Mouse (Mus musculus) hindbrain, embryonic 11.5 days (tissue): ENCODE measurements around the gene Prg3. TPM values are rescaled to one million over a fixed set of nuclear protein-coding genes. Genes with fewer than 3 reads are reported as not detected.

Experiments
- ATAC-seq: fragments of 200-750 bp; cut with Nextera tagmentation; 2 replicates; pipeline ENCODE4 v1.8.0; 2017; ENCODE audit warnings: mild to moderate bottlenecking, moderate TSS enrichment, moderate library complexity; ENCODE audit not compliant: low FRiP score
- DNase-seq: peaks from one replicate; pipeline ENCODE4 v3.0.0-alpha.2; 2015; ENCODE audit warnings: low spot score
- H3K27ac ChIP-seq: fragments of 300-500 bp; sonication (generic); 2 replicates; pipeline ENCODE4 v1.5.1; 2014; ENCODE audit warnings: mild to moderate bottlenecking, low read depth, low read length
- H3K27me3 ChIP-seq: fragments of 300-500 bp; sonication (generic); 2 replicates; pipeline ENCODE4 v1.6.1; 2014; ENCODE audit warnings: mild to moderate bottlenecking, low read length, moderate library complexity, mixed read lengths; ENCODE audit not compliant: control insufficient read depth, insufficient read depth
- H3K36me3 ChIP-seq: fragments of 300-500 bp; sonication (generic); 2 replicates; pipeline ENCODE4 v1.6.1; 2014; ENCODE audit warnings: mild to moderate bottlenecking, low read length, moderate library complexity, mixed read lengths; ENCODE audit not compliant: control insufficient read depth, insufficient read depth
- H3K4me1 ChIP-seq: fragments of 300-500 bp; sonication (generic); replicated peaks from 2 replicates; pipeline ENCODE4 v1.6.1; 2014; ENCODE audit warnings: low read length, mixed read lengths; ENCODE audit not compliant: control insufficient read depth, insufficient read depth
- H3K4me2 ChIP-seq: fragments of 300-500 bp; sonication (generic); replicated peaks from 2 replicates; pipeline ENCODE4 v1.6.1; 2014; ENCODE audit warnings: mild to moderate bottlenecking, low read depth, low read length
- H3K4me3 ChIP-seq: fragments of 300-500 bp; sonication (generic); 2 replicates; pipeline ENCODE4 v1.5.1; 2014; ENCODE audit warnings: low read depth, low read length
- H3K9ac ChIP-seq: fragments of 300-500 bp; sonication (generic); 2 replicates; pipeline ENCODE4 v1.6.1; 2014; ENCODE audit warnings: low read depth, low read length
- H3K9me3 ChIP-seq: fragments of 300-500 bp; sonication (generic); 2 replicates; pipeline ENCODE4 v1.6.1; 2016; ENCODE audit warnings: low read length; ENCODE audit not compliant: control insufficient read depth
- WGBS: fragments of 180-500 bp; shearing (Covaris S2); extraction: QIAGEN DNeasy Blood & Tissue Kit; methylation state at CpG from one replicate; pipeline ENCODE4 v1.1.7; 2014; 5-methylcytosine and 5-hydroxymethylcytosine counted together
- polyA plus RNA-seq: library from polyadenylated mRNA; unstranded; fragments of >200 nt; fragmentation: Nextera tagmentation; extraction: Ambion mirVana; gene quantifications from 2 replicates; pipeline ENCODE4 v1.2.1, GENCODE M21; 2014

The Prg3 gene
- polyA plus RNA-seq, 1 experiment from 2014 or later: not detected

DNA sequence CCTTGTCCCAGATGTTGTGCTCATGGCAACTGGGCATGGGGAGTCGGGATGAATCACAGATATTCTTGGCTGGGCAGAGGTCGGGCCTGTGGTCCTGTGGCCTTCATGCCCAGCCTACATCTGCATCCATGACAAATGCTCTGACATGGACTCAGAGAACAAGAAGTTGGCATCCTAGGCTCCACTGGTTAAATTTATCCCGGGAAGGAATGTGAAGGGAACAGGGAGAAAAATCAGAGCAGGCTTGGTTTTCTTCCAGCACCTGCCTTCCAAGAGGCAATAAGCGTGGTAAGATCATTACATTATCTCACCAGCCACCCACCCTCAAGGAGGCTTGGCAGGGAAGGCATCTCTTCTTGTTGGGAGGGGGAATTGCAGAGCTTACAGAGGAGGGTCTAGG is 16.3 kb downstream of the Prg3 start:
- no peaks in the 10 kb centered on the region for H3K27me3 ChIP-seq
- 86% methylated on average over 4 of the region's 4 CpGs for WGBS
- H3K4me1 ChIP-seq: no peaks in the 10 kb centered on the region
- H3K9ac ChIP-seq: no peak overlapping the region
- no peaks in the 10 kb centered on the region for H3K9me3 ChIP-seq
- no peak overlapping the region for H3K4me3 ChIP-seq
- H3K36me3 ChIP-seq: no peaks in the 10 kb centered on the region
- no peak overlapping the region for H3K27ac ChIP-seq
- ATAC-seq: no peak
- H3K4me2 ChIP-seq: no peak overlapping the region
- no peak for DNase-seq

DNA sequence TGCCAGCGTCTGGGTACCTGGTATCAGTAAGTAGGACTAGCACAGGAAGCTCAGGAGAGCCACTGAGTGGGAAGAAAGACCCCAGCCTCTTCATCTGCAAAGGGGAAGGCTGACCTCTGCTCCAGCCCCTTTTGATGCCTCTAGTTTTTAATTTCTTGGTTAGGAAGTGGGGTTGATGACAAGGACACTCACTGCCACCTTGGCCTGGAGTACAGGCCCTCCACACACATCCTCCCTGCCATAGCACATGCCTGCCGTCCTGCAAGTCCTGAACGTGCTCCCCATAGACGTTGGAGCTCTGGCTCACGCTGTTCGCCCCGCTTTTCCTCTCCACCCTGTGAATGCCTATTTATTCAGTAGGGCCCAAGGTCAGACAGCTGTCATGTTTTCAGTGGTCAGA is 18.6 kb downstream of the Prg3 start:
- no peaks in the 10 kb centered on the region for H3K27me3 ChIP-seq
- WGBS: 81% methylated on average over 7 of the region's 7 CpGs
- H3K4me2 ChIP-seq: no peak overlapping the region
- ATAC-seq: no peak
- no peaks in the 10 kb centered on the region for H3K36me3 ChIP-seq
- no peak overlapping the region for H3K4me3 ChIP-seq
- no peaks in the 10 kb centered on the region for H3K9me3 ChIP-seq
- no peak for DNase-seq
- H3K4me1 ChIP-seq: no peaks in the 10 kb centered on the region
- H3K27ac ChIP-seq: no peak overlapping the region
- H3K9ac ChIP-seq: no peak overlapping the region

DNA sequence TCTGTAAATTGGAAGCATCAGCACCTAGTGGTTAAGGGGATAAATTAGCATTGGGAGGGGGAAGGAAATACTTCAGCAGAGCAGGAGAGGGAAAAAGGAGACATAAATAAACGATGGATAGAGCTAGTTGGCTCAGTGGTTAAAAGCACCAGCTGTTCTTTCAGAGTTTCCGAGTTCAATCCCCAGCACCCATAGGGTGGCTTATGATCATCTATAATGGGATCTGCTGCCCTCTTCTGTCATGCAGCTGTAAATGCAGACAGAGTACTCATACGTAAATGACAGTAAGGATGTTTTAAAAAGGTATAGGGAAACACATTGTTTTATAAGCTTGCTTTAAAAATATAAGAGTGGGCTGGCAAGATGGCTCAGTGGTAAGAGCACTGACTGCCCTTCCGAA is 19.7 kb downstream of the Prg3 start:
- H3K36me3 ChIP-seq: no peaks in the 10 kb centered on the region
- no peaks in the 10 kb centered on the region for H3K4me1 ChIP-seq
- H3K4me2 ChIP-seq: no peak overlapping the region
- H3K4me3 ChIP-seq: no peak overlapping the region
- no peaks in the 10 kb centered on the region for H3K9me3 ChIP-seq
- DNase-seq (peak; percentile 38), ATAC-seq (no peak)
- 34% methylated on average over 4 of the region's 4 CpGs for WGBS
- H3K27ac ChIP-seq: no peak overlapping the region
- H3K9ac ChIP-seq: no peak overlapping the region
- no peaks in the 10 kb centered on the region for H3K27me3 ChIP-seq

DNA sequence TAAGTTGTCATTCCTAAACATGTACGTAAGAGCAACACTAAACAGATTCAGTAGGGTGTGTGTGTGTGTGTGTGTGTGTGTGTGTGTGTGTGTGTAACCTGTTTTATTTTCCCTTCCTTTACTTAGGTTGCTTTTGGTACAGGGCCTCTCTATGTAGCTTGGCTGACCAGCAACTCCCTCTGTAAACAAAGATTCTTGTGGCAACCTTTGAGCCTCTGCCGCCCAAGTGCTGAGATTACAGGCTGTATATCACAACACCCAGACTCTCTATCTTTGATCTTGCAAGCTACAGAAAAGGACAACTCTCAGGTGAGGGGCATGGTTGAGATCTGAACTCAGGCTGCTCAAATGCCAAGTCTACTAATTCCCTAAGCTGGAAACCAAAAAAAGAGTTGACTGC is 21.2 kb downstream of the Prg3 start:
- no peaks in the 10 kb centered on the region for H3K27me3 ChIP-seq
- no peak overlapping the region for H3K9ac ChIP-seq
- no peak overlapping the region for H3K4me3 ChIP-seq
- H3K4me2 ChIP-seq: no peak overlapping the region
- H3K4me1 ChIP-seq: no peaks in the 10 kb centered on the region
- no peaks in the 10 kb centered on the region for H3K9me3 ChIP-seq
- no peak overlapping the region for H3K27ac ChIP-seq
- 81% methylated on average over 2 of the region's 2 CpGs for WGBS
- H3K36me3 ChIP-seq: no peaks in the 10 kb centered on the region
- DNase-seq (no peak), ATAC-seq (no peak)

DNA sequence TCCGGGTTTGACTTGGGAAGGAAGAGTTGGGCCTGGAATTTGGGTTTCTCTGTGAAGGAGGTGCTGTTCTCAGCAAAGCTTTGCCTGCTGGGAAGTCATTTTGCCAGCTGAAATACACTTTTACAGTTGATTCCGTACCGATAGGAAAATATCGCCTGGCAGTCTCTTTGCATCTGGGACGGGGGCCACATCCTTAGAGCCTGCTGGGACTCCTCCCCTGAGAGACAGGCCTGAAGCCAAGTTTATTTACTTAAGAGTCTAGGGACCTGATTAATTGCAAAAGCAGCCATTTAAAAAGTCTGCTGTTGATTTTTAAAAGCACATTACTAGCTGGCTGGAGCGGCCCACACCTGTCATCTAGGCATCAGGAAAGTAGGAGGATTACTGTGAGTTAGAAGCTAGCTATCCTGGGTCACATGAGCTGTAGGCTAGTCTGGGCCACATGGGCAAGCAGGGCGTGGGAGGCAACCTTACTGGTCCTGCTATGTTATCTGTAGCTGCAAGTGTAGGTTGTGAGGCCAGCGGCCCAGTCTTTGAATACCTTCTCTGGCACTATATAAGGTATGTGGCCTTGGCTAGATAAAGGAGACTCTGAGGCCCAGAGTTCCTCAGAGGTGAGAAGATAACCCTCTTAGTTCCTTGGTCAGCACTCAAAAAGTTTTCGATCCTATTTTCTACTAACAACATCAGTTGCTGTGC is 24.0 kb downstream of the Prg3 start:
- H3K4me1 ChIP-seq: no peaks in the 10 kb centered on the region
- no peak overlapping the region for H3K4me2 ChIP-seq
- no peaks in the 10 kb centered on the region for H3K9me3 ChIP-seq
- no peak overlapping the region for H3K4me3 ChIP-seq
- ATAC-seq: no peak
- H3K27ac ChIP-seq: no peak overlapping the region
- H3K9ac ChIP-seq: no peak overlapping the region
- H3K36me3 ChIP-seq: no peaks in the 10 kb centered on the region
- 76% methylated on average over 9 of the region's 9 CpGs for WGBS
- no peaks in the 10 kb centered on the region for H3K27me3 ChIP-seq
- DNase-seq: no peak

DNA sequence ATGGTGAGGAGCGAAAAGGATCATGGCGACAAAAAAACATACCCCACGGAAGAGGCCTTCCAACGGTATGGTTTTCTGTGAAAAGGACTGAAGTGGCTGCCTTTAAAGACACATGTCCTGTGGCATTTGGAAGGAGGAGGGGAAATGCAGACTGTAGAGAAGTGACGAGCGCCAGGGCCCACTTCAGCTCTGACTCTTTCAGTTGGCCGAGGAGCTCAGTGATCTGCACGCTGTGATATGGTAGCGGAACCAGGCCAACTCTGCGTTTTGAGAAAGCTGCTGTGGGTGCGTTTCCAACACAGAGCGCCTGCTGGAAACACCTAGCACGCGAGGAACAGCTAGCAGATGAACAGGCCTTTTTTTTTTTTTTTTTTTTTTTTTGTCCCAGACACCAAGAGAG is 24.7 kb downstream of the Prg3 start:
- no peaks in the 10 kb centered on the region for H3K4me1 ChIP-seq
- WGBS: 91% methylated on average over 14 of the region's 14 CpGs
- H3K4me2 ChIP-seq: no peak overlapping the region
- no peaks in the 10 kb centered on the region for H3K36me3 ChIP-seq
- no peak overlapping the region for H3K9ac ChIP-seq
- DNase-seq: no peak
- no peak for ATAC-seq
- H3K27me3 ChIP-seq: no peaks in the 10 kb centered on the region
- H3K9me3 ChIP-seq: no peaks in the 10 kb centered on the region
- H3K4me3 ChIP-seq: no peak overlapping the region
- no peak overlapping the region for H3K27ac ChIP-seq

DNA sequence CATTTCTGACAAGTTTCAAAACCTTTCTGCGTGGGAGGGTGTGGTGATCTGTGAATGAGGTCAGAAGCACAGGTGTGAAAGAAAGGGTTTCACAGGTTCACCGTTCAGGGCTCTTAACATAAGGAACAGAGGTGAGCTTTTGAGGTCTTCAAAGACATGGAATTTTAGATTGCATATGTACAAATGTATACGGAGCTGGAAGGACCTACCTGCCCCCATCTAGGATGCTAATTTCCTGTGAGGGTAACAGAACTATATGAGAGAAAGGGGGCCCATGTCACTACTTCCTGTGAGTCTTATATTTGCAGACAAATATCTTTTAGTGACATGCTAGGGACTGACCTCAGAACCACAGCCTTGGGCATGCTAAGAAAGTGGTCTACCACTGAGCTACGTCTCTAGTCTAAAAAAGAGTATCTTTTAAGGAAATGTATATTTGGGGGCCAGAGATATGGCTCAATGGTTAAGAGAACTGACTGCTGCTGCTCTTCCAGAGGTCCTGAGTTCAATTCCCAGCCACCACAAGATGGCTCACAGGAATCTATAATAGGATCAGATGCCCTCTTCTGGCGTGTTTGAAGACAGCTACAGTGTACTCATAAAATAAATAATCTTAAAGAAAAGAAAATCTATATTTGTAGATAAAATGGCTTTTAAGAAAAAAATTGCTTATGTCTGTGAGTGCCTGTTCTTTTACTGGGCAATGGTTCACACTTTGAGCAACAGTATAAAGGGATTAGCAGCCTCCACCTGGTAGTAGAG is 26.0 kb downstream of the Prg3 start:
- no peak overlapping the region for H3K4me2 ChIP-seq
- H3K9me3 ChIP-seq: no peaks in the 10 kb centered on the region
- H3K4me1 ChIP-seq: no peaks in the 10 kb centered on the region
- ATAC-seq (no peak), DNase-seq (no peak)
- no peaks in the 10 kb centered on the region for H3K27me3 ChIP-seq
- H3K27ac ChIP-seq: no peak overlapping the region
- H3K9ac ChIP-seq: no peak overlapping the region
- H3K4me3 ChIP-seq: no peak overlapping the region
- H3K36me3 ChIP-seq: no peaks in the 10 kb centered on the region
- WGBS: 82% methylated on average over 5 of the region's 5 CpGs

DNA sequence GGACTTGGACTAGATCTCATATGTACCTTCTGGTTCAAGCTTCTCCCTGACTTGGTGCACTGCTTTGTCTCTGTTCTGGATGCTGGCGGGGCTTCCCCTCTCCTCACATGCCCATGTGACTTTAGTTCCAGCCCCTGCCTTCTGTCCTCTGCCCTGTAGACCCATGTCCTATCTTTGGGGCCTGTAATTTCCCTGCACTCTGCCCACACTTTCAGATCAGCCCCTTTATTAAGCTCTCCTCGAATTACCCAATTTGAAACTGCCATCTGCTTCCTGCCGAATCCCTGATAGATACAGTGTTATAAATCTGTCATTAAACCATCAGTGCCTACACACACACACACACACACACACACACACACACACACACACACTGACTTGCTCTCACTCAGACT is 26.6 kb downstream of the Prg3 start:
- Histone ChIP-seq H3K4me1 (no peaks in the 10 kb centered on the region), H3K27ac (no peak overlapping the region), H3K4me2 (no peak overlapping the region), H3K9ac (no peak overlapping the region), H3K4me3 (no peak overlapping the region), H3K36me3 (no peaks in the 10 kb centered on the region), H3K27me3 (no peaks in the 10 kb centered on the region), H3K9me3 (no peaks in the 10 kb centered on the region)
- 66% methylated on average over 3 of the region's 3 CpGs for WGBS
- no peak for ATAC-seq
- DNase-seq: no peak

DNA sequence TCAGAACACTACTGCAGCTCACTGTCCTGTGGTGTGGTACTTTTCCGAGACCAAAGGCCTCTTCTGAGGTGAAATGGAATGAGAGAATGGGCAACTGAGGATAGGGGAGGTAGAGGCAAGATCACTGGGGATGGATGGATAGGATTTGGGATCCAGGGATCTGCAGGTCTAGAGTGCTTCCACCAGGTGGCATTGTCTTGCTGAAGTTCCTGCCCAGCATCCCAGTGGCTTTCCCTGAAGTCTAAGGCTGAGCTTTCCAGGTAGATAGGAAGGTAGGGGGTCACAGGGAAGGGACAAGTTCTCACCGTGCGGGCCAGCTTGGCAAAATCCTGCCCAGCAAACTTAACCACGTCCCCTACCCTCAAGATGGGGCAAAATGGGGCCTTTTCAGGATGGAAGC is 34.0 kb downstream of the Prg3 start:
- WGBS: 22% methylated on average over 4 of the region's 4 CpGs
- ATAC-seq (no peak), DNase-seq (peak; percentile 46)
- Histone ChIP-seq H3K4me1 (no peaks in the 10 kb centered on the region), H3K27me3 (no peaks in the 10 kb centered on the region), H3K9ac (no peak overlapping the region), H3K36me3 (no peaks in the 10 kb centered on the region), H3K27ac (no peak overlapping the region), H3K4me3 (no peak overlapping the region), H3K4me2 (no peak overlapping the region), H3K9me3 (no peaks in the 10 kb centered on the region)
